Comparison of ENCODE assay signal across 21 mouse cellular contexts in genomic region chr10:21441690-21442089, GRCm38 (mm10).
A peak's percentile ranks its signal among the peaks of the same experiment; 100 is the strongest.
DNase-seq lines count a peak whose midpoint lies in the region; ATAC-seq and TF ChIP-seq lines count a peak whose summit lies in the region.
"Had no signal": no experiment of that assay in that cellular context is flagged by ENCODE, and none has a peak within 500 bp of the region (broad histone marks: within the 10 kb centered on the region; RNA-seq: fewer than 3 reads in every experiment).

No protein-coding gene starts in this region.

- H3K9ac ChIP-seq in liver, embryonic 15.5 days = no peak overlapping the region
- no peak overlapping the region for H3K9ac ChIP-seq in liver, embryonic 12.5 days
- H3K9ac ChIP-seq in lung, postnatal 0 days (replicated peaks; ENCODE audit: low read depth) = no peak overlapping the region
- H3K9ac ChIP-seq in stomach, postnatal 0 days (ENCODE audit: low read length) = no peak overlapping the region
- H3K9ac ChIP-seq: embryonic facial prominence, embryonic 13.5 days; embryonic facial prominence, embryonic 15.5 days; forebrain, embryonic 12.5 days had no signal

- no peaks in the 10 kb centered on the region for H3K9me3 ChIP-seq in liver, embryonic 15.5 days (replicated peaks)
- H3K9me3 ChIP-seq in liver, embryonic 12.5 days (replicated peaks) = no peaks in the 10 kb centered on the region
- no peaks in the 10 kb centered on the region for H3K9me3 ChIP-seq in lung, postnatal 0 days (ENCODE audit: low read length)
- no peaks in the 10 kb centered on the region for H3K9me3 ChIP-seq in stomach, postnatal 0 days (ENCODE audit: control insufficient read depth, low read length)
- H3K9me3 ChIP-seq: embryonic facial prominence, embryonic 13.5 days; embryonic facial prominence, embryonic 15.5 days; forebrain, embryonic 10.5 days; forebrain, embryonic 12.5 days had no signal

- peak overlapping the region; percentile 24 for H3K27ac ChIP-seq in liver, embryonic 15.5 days (replicated peaks)
- no peak overlapping the region for H3K27ac ChIP-seq in liver, embryonic 12.5 days
- H3K27ac ChIP-seq in lung, postnatal 0 days (ENCODE audit: low read length) = no peak overlapping the region
- H3K27ac ChIP-seq in stomach, postnatal 0 days (replicated peaks) = no peak overlapping the region
- H3K27ac ChIP-seq: embryonic facial prominence, embryonic 13.5 days; embryonic facial prominence, embryonic 15.5 days; forebrain, embryonic 10.5 days; forebrain, embryonic 12.5 days had no signal

- 53% methylated on average over 4 of the region's 4 CpGs for WGBS in liver, embryonic 15.5 days (ENCODE audit: insufficient replicate concordance)
- WGBS in liver, embryonic 12.5 days (ENCODE audit: insufficient replicate concordance) = 58% methylated on average over 4 of the region's 4 CpGs
- 49% methylated on average over 4 of the region's 4 CpGs for WGBS in lung, postnatal 0 days
- WGBS in stomach, postnatal 0 days = 55% methylated on average over 4 of the region's 4 CpGs

- no peaks in the 10 kb centered on the region for H3K27me3 ChIP-seq in liver, embryonic 15.5 days
- no peaks in the 10 kb centered on the region for H3K27me3 ChIP-seq in liver, embryonic 12.5 days (replicated peaks)
- no peaks in the 10 kb centered on the region for H3K27me3 ChIP-seq in lung, postnatal 0 days (replicated peaks; ENCODE audit: insufficient read depth, low read length)
- no peaks in the 10 kb centered on the region for H3K27me3 ChIP-seq in stomach, postnatal 0 days (ENCODE audit: control insufficient read depth, insufficient read depth, low read length)
- H3K27me3 ChIP-seq: embryonic facial prominence, embryonic 15.5 days; forebrain, embryonic 12.5 days had no signal

- no peak overlapping the region for H3K4me3 ChIP-seq in liver, embryonic 15.5 days (replicated peaks)
- H3K4me3 ChIP-seq in liver, embryonic 12.5 days = no peak overlapping the region
- H3K4me3 ChIP-seq in lung, postnatal 0 days (ENCODE audit: low read depth, low read length) = no peak overlapping the region
- no peak overlapping the region for H3K4me3 ChIP-seq in stomach, postnatal 0 days (ENCODE audit: low read depth, low read length)
- H3K4me3 ChIP-seq: embryonic facial prominence, embryonic 13.5 days; embryonic facial prominence, embryonic 15.5 days; erythroblast, embryonic 14.5 days; forebrain, embryonic 10.5 days; forebrain, embryonic 12.5 days had no signal

- no peaks in the 10 kb centered on the region for H3K36me3 ChIP-seq in liver, embryonic 15.5 days (replicated peaks)
- no peaks in the 10 kb centered on the region for H3K36me3 ChIP-seq in liver, embryonic 12.5 days
- H3K36me3 ChIP-seq in lung, postnatal 0 days (ENCODE audit: insufficient read depth, low read length) = no peaks in the 10 kb centered on the region
- H3K36me3 ChIP-seq in stomach, postnatal 0 days (ENCODE audit: control insufficient read depth, insufficient read depth, low read length) = no peaks in the 10 kb centered on the region
- H3K36me3 ChIP-seq: embryonic facial prominence, embryonic 13.5 days; embryonic facial prominence, embryonic 15.5 days; forebrain, embryonic 10.5 days; forebrain, embryonic 12.5 days had no signal

- no peak for TF ChIP-seq CTCF in lung, postnatal 0 days (IDR thresholded peaks at IDR 0.05)
- no peak for TF ChIP-seq CTCF in stomach, postnatal 0 days (IDR thresholded peaks at IDR 0.05; ENCODE audit: low read depth)

- ATAC-seq in liver, embryonic 15.5 days (ENCODE audit: insufficient read depth) = no peak
- no peak for ATAC-seq in liver, embryonic 12.5 days
- 0 out of 2 replicates have a peak, but pooled peaks have one; percentile 38 for ATAC-seq in lung, postnatal 0 days
- ATAC-seq in stomach, postnatal 0 days (ENCODE audit: low FRiP score, low TSS enrichment) = no peak
- ATAC-seq: forebrain, embryonic 14.5 days; forebrain, embryonic 16.5 days had no signal

- 0 out of 2 replicates have a peak, but pooled peaks cover 3% of the 10 kb centered on the region for H3K4me1 ChIP-seq in liver, embryonic 15.5 days (replicated peaks)
- H3K4me1 ChIP-seq in liver, embryonic 12.5 days = peaks cover 13% of the 10 kb centered on the region
- H3K4me1 ChIP-seq in lung, postnatal 0 days (ENCODE audit: insufficient read depth, low read depth, low read length) = no peaks in the 10 kb centered on the region
- H3K4me1 ChIP-seq in stomach, postnatal 0 days (replicated peaks; ENCODE audit: control insufficient read depth, insufficient read depth) = no peaks in the 10 kb centered on the region; the same call in 1 of the 2 replicates
- H3K4me1 ChIP-seq: forebrain, embryonic 12.5 days had no signal

- DNase-seq in lung, postnatal 0 days (ENCODE audit: low spot score) = no peak
- DNase-seq in lung, postnatal 4 days = no peak
- no peak for DNase-seq in stomach, postnatal 0 days (ENCODE audit: low spot score)
- DNase-seq: adrenal gland, adult 2 months; adrenal gland, postnatal 10 days; adrenal gland, postnatal 25 days; cerebellum, adult 11 months; cerebellum, adult 18-20 months; cerebellum, adult 8-10 months; cerebellum, adult 9-11 months; cerebellum, postnatal 36 days; embryo, embryonic 11 days had no signal

- H3K4me2 ChIP-seq in liver, embryonic 15.5 days = no peak overlapping the region
- no peak overlapping the region for H3K4me2 ChIP-seq in liver, embryonic 12.5 days
- H3K4me2 ChIP-seq in lung, postnatal 0 days (replicated peaks; ENCODE audit: low read depth, low read length) = no peak overlapping the region
- H3K4me2 ChIP-seq in stomach, postnatal 0 days (replicated peaks; ENCODE audit: low read depth) = no peak overlapping the region
- H3K4me2 ChIP-seq: embryonic facial prominence, embryonic 13.5 days; embryonic facial prominence, embryonic 15.5 days; forebrain, embryonic 12.5 days had no signal

- TF ChIP-seq EP300 in lung, postnatal 0 days (IDR thresholded peaks at IDR 0.05) = no peak
- no peak for TF ChIP-seq EP300 in stomach, postnatal 0 days (optimal IDR thresholded peaks at IDR 0.05)
